Mouse (Mus musculus): Measurements from ENCODE around the gene Prkce.

- no peak for TF ChIP-seq CTCF (IDR thresholded peaks at IDR 0.05; ENCODE audit: insufficient read depth, low read depth, low read length)
- TF ChIP-seq POLR2A (IDR thresholded peaks at IDR 0.05; ENCODE audit: insufficient read depth, low read depth, low read length): no peak
Observed at GRCm38 (mm10) chr17:86249499-86250405, 82.2 kb downstream of the Prkce start.
